Mouse (Mus musculus): ENCODE data around the gene Trim12c. TPM values are rescaled to one million over a fixed set of nuclear protein-coding genes. Genes with fewer than 3 reads are reported as not detected.
A peak's percentile ranks its signal among the peaks of the same experiment; 100 is the strongest.
"Not testable (repeated sequence)": the region's sequence is repeated elsewhere in the genome, so short reads cannot be mapped to it uniquely, and the experiment has no call there.

Gene Trim12c
- 1 to 10 TPM; 1.0 to 1.5 TPM for total RNA-seq (2021)
- long read RNA-seq, experiment 1, result 0 reads
- long read RNA-seq, experiment 2, result 0 reads

DNA sequence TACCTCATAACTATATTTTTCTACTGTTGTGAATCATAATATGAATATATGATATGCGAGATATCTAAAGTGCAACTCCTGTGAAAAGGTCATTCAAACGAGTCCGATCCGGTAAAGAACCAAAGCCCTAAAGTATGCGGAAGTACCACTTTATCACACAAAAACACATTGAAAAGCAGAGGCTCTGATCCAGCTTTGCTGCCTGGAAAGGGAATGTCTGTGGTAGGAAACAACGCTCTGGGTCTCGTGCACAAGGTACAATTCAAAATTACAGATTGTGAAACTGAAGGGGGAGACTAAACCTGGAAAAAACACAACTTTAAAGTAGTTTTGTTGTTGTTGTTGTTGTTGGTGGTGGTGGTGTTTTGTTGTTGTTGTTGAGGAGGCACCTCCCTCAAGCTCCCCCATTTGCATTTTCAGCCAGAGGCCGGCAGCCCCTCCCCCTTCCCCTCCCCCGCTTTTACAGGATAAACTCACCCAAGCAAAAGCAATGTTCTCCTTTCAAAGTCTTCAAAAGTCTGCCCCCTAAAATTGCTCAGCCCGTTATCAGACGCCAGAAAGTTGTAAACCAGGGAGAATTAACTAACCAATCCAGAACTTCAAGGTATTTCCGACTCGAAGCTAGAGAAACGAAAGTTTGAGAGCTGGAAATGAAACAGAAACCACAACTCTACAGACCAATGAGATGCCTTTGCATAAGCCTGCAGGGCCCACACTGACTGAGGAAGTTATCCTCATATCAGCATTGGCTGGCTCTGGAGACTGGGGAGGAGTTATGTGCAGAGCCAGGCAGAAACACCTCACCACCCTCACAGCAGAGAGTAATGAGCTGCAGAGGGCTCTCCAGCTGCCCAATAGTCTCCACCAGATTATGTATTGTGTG, at the start of gene Trim12c:
Gene Trim12c (minus strand): TSS at position 646 of the 883 bp plus-strand sequence.
- intact Hi-C loops (cut with DNase I), result no loop called here
- H3K27ac ChIP-seq, result no peak within 1 kb of the TSS
- no peak for DNase-seq (ENCODE audit: extremely low spot score in 1 of 2, low spot score in 2 of 2)
- TF ChIP-seq CTCF (IDR thresholded peaks at IDR 0.05), result no peak
- H3K4me3 ChIP-seq, result peak within 1 kb of the TSS; percentile 37

DNA sequence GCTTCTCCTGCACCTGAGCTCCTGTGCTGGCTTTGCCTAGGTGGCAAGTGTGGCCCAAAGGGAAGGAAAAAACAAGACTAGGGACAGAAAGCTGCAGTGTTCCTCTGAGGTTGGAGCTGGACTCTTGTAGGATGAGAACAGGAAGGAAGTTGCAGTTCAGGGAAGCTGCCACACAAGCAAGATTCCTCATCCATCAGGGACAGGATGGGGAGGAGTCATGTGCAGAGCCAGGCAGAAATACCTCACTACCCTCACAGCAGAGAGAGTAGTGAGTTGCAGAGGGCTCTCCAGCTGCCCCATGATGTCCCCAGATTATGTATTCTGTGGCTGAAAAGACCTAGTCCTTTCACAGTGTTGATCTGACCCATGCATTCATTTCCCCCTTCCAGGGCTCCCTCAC, 48.0 kb upstream of the Trim12c start:
- no peak for TF ChIP-seq CTCF (IDR thresholded peaks at IDR 0.05)
- no peak overlapping the region for H3K27ac ChIP-seq
- H3K4me3 ChIP-seq, result no peak overlapping the region
- intact Hi-C loops (cut with DNase I), result no loop called here
- no peak for DNase-seq (ENCODE audit: extremely low spot score in 1 of 2, low spot score in 2 of 2)

DNA sequence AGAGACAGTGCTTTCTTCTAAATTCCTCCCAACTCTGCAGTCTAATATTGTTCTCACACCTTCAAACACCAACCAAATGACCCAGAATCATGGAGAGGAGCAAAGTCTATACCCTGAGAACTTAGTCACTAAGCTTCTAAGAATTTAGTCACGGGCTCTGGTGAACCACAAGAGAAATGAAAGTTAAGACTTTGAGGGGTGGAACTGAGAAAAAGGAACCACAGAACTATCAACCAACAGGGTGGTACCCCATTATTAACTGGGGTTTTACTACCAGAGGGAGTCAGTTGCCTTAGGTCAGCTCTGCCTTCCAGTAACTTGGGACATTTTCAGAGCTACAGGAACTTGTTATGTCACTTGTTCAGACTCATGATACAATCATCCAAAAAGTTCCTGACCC, 47.5 kb upstream of the Trim12c start, which contains the start of gene Trim30c:
Gene Trim30c (minus strand): TSS at position 140 of the 400 bp plus-strand sequence.
- intact Hi-C loops (cut with DNase I), result no loop called here
- no peak within 1 kb of the TSS for H3K27ac ChIP-seq
- H3K4me3 ChIP-seq, result no peak within 1 kb of the TSS
- no peak for DNase-seq (ENCODE audit: extremely low spot score in 1 of 2, low spot score in 2 of 2)
- TF ChIP-seq CTCF (IDR thresholded peaks at IDR 0.05), result no peak

DNA sequence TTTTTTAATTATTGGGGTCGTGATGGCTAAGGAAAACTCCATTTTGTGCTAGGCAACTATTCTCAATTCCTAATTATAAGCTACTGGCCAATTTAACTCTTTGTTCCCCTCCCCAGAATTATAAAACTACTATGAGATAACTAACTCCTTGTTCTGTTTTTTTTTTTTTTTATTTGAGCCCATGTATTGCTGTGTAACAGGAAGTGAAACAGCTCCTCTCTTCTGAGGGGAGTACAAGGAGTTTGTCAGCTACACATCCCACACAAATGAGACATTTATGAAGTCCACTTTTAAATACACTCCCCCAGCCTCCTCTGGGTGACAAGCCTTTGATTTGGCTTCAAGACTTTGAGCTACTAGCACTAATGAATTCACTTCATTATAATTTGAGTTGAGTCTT, 45.3 kb upstream of the Trim12c start:
- no peak for DNase-seq (ENCODE audit: extremely low spot score in 1 of 2, low spot score in 2 of 2)
- no peak overlapping the region for H3K4me3 ChIP-seq
- intact Hi-C loops (cut with DNase I), result no loop called here
- H3K27ac ChIP-seq, result no peak overlapping the region
- no peak for TF ChIP-seq CTCF (IDR thresholded peaks at IDR 0.05)

DNA sequence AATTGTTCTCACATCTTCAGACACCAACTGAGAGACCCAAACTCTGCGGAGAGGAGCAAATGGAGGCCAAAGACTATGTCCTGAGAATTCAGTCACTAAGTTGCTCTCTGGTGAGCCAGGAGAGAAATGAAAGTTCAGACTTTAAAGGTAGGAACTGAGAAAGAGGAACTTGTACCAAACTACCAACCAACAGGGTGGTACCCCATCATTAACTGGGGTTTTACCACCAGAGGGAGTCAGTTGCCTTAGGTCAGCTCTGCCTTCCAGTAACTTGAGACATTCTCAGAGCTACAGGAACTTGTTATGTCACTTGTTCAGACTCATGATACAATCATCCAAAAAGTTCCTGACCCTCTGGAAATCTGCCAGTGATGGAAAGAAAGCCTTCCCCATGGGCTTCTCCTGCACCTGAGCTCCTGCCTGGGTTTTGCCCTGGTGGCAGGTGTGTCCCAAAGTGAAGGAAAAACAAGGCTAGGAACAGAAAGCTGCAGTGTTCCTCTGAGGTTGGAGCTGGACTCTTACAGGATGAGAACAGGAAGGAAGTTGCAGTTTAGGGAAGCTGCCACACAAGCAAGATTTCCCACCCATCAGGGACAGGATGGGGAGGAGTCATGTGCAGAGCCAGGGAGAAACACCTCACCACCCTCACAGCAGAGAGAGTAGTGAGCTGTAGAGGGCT, 16.7 kb upstream of the Trim12c start, which contains the start of gene Trim30b:
Gene Trim30b (minus strand): TSS at position 149 of the 679 bp plus-strand sequence.
- Histone ChIP-seq H3K27ac (no peak within 1 kb of the TSS), H3K4me3 (no peak within 1 kb of the TSS)
- intact Hi-C loops (cut with DNase I), result no loop called here
- DNase-seq (ENCODE audit: extremely low spot score in 1 of 2, low spot score in 2 of 2), result no peak
- no peak; the same call in 1 of the 2 replicates for TF ChIP-seq CTCF (IDR thresholded peaks at IDR 0.05)

DNA sequence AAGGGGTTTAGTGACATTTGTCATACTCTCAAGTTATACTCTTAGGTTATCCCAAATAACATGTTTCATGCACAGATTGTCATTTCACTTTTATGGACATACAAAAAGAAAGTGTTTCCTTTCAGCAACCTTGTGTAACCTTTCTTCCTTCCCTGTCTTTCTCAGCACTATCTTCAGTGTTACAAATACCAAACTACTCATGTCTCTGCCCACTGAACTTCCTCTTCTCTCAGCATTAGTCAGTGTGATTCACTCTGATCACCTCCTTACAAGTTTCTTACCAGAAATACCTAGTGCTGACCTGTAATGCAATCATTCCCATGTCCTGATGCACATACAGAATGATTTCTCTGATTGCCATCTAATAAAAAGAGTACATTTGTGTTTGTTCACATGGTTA, 13.2 kb upstream of the Trim12c start:
- intact Hi-C loops (cut with DNase I), result no loop called here

DNA sequence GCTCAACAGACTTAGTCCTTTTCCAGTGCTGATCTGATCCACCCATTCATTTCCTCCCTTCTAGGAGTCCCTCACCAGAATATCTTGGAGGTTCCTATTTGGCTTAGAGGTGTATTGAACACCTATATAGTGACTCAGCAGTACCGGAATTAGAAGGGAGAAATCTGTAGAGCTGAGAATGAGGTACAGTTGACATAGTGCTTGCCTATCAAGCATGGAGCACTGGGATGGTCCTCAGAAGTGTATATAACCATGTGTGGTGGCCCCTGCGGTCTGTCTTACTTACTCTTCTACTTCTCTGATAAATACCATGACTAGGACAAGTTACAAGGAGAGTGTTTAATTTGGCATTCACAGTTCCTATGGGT, 422 bp upstream of the Trim12c start:
- intact Hi-C loops (cut with DNase I), result no loop called here
- no peak for DNase-seq (ENCODE audit: extremely low spot score in 1 of 2, low spot score in 2 of 2)
- H3K4me3 ChIP-seq, result no peak overlapping the region
- no peak overlapping the region for H3K27ac ChIP-seq
- no peak for TF ChIP-seq CTCF (IDR thresholded peaks at IDR 0.05)

More for the DNA sequence above, 13.2 kb upstream of the Trim12c start:
- DNase-seq (ENCODE audit: extremely low spot score in 1 of 2, low spot score in 2 of 2), result no peak
- Histone ChIP-seq H3K4me3 (no peak overlapping the region), H3K27ac (no peak overlapping the region)
- TF ChIP-seq CTCF (IDR thresholded peaks at IDR 0.05), result no peak

DNA sequence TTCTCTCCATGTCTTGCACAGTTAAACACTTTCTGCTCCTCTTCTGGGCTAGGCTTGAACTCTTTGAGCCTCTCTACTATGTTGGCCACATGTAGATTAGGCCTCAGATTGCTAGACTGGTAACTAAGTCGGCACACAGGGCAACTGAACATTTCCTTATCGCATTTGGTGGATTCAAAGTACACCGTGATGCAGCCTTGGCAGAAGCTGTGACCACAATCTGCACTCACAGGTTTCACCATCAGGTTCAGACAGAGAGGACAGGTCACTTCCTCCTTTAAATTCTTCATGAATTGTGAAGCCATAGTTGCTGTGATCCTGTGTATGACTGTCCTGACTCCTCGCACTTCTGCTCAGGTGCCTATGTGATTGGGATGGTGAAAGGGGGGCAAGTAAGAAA, 5.1 kb downstream of the Trim12c start:
- DNase-seq (ENCODE audit: extremely low spot score in 1 of 2, low spot score in 2 of 2); H3K4me3 ChIP-seq; H3K27ac ChIP-seq; intact Hi-C loops (cut with DNase I): not testable (repeated sequence)

DNA sequence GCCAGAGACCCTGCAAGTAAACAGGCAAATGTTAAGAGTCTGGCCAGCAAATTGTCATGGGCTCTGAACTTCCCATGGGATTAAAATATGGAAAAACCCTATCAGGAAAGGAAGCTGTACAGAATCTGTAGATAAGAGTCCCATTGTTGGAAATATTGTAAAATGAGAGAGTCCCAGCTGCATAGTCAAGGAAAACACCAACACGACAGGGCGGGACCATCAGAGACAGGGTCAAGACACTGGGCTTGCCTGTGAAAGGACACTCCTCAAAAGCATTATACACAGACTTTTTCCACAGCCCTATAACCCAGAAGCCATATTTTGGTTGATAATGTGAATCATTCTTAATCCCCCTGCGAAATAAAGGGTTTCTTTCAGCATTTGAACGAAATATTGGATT, 12.4 kb downstream of the Trim12c start:
- intact Hi-C loops (cut with DNase I); H3K27ac ChIP-seq; H3K4me3 ChIP-seq; DNase-seq (ENCODE audit: extremely low spot score in 1 of 2, low spot score in 2 of 2): not testable (repeated sequence)

DNA sequence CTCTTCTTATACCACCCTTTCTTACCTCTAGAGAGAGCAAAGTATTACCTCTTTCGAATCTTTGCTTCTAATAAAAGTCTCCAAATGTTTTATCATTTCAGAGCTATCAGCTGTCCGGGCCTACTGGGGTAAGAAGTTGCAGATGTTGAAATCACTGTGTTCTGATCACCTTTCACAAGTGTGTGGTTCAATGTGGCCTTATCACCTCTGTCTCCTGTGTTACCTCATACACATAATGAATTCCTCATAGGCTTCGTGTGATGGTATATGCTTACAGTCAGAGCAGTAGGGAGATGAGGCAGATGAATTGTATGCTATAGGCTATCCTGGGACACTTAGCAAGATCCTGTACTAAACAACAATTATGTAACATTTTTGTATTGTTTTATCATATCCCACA, 17.6 kb downstream of the Trim12c start:
- not testable (repeated sequence) for DNase-seq (ENCODE audit: extremely low spot score in 1 of 2, low spot score in 2 of 2)

DNA sequence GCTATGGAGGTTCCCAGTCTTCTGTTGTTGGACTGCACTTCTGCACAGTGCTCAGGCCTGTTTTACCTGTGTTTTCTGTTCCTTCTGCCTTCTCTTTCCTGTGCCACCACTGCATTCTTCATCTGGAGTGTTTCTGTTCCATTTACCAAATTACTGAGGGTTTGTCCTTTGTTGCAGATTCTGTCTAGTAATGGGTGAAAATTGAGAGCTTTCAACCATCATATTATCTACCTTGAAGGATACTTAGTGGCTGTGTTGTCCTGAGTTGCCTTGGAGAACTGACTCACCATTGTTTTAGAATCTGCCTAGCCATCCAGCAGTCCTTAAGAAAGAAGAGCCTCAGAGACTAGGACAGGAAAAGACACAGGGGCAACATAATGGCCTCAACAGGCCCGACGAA, 24.0 kb downstream of the Trim12c start, which contains the start of gene Trim34b:
Gene Trim34b (plus strand): TSS at position 301 of the 400 bp plus-strand sequence.
- H3K4me3 ChIP-seq; intact Hi-C loops (cut with DNase I); DNase-seq (ENCODE audit: extremely low spot score in 1 of 2, low spot score in 2 of 2); H3K27ac ChIP-seq: not testable (repeated sequence)

More for the DNA sequence above, 17.6 kb downstream of the Trim12c start:
- H3K27ac ChIP-seq; H3K4me3 ChIP-seq; intact Hi-C loops (cut with DNase I): not testable (repeated sequence)

DNA sequence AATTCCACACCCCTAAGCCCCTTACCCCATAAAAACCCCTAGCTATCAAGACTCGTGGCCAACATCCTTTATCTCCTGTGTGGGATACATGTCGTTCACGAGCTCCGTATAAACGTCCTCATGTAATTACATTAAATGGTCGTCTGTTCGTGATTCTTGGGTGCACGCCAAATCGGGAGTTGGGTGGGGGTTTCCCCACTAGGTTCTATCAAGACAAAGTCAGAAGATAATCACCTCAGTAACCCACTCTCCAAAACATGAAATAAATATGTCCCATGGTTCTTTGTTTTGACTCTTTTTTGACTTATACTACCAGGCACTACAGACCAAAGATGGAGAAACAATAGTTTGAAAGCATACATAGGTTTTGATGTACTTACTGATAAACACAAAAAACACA, 31.1 kb downstream of the Trim12c start:
- Histone ChIP-seq H3K4me3 (no peak overlapping the region), H3K27ac (no peak overlapping the region)
- intact Hi-C loops (cut with DNase I), result loop anchor here (5.0 kb wide), 1 partner anchor 40 kb away; no protein-coding TSS in a partner anchor
- DNase-seq (ENCODE audit: extremely low spot score in 1 of 2, low spot score in 2 of 2), result no peak
- TF ChIP-seq CTCF (IDR thresholded peaks at IDR 0.05), result no peak

DNA sequence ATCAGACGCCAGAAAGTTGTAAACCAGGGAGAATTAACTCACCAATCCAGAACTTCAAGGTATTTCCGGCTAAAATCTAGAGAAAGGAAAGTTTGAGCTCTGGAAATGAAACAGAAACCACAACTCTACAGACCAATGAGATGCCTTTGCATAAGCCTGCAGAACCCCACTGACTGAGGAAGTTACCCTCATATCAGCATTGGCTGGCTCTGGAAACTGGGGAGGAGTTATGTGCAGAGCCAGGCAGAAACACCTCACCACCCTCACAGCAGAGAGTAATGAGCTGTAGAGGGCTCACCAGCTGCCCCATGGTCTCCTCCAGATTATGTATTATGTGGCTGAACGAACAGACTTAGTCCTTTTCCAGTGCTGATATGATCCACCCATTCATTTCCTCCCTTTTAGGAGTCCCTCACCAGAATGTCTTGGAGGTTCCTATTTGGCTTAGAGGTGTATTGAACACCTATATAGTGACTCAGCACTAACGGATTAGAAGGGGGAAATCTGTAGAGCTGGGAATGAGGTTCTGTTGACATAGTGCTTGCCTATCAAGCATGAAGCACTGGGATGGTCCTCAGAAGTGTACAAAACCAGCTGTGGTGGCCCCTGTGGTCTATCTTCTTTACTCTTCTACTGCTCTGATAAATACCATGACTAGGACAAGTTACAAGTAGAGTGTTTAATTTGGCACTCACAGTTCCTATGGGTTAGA, 37.6 kb downstream of the Trim12c start, which contains the start of gene Trim12a:
Gene Trim12a (minus strand): TSS at position 98 of the 712 bp plus-strand sequence.
- H3K27ac ChIP-seq; intact Hi-C loops (cut with DNase I); DNase-seq (ENCODE audit: extremely low spot score in 1 of 2, low spot score in 2 of 2): not testable (repeated sequence)
- H3K4me3 ChIP-seq, result peak within 1 kb of the TSS; percentile 37

Measured in left cerebral cortex, adult 2 months (tissue).